Mouse (Mus musculus) thymus, postnatal 0 days (tissue): ENCODE data around the gene Rab2b. TPM values are rescaled to one million over a fixed set of nuclear protein-coding genes. Genes with fewer than 3 reads are reported as not detected.
A peak's percentile ranks its signal among the peaks of the same experiment; 100 is the strongest.
"Not testable (repeated sequence)": the region's sequence is repeated elsewhere in the genome, so short reads cannot be mapped to it uniquely, and the experiment has no call there.

Source experiments
- DNase-seq: peaks from one replicate; pipeline ENCODE4 v3.0.0-alpha.2; 2015; ENCODE audit warnings: low spot score
- polyA plus RNA-seq: library from polyadenylated mRNA; unstranded; fragments of >200 nt; fragmentation: Nextera tagmentation; extraction: Ambion mirVana; gene quantifications from 2 replicates; pipeline ENCODE4 v1.2.1, GENCODE M21; 2015

The Rab2b gene
- 10.9 and 13.2 TPM in 2 replicates for polyA plus RNA-seq

- peak; percentile 100 for DNase-seq
These were observed at the start of gene Rab2b, which contains the start of gene Tox4 for GRCm38 (mm10) chr14:52278932-52279746. Gene Rab2b (minus strand): TSS chr14:52279545. Gene Tox4 (plus strand): TSS chr14:52279146.

- no peak for DNase-seq
These were observed 48.8 kb upstream of the Rab2b start, which contains the start of gene Sall2 for GRCm38 (mm10) chr14:52327910-52328812. Gene Sall2 (minus strand): TSS chr14:52328762.

GRCm38 (mm10) chr14:52327375-52327901 is 48.1 kb upstream of the Rab2b start:
- no peak for DNase-seq

- DNase-seq: peak; percentile 17
These were observed 46.5 kb upstream of the Rab2b start for GRCm38 (mm10) chr14:52325890-52326289.

GRCm38 (mm10) chr14:52319361-52319760 is 40.0 kb upstream of the Rab2b start:
- no peak for DNase-seq

- DNase-seq: peak; percentile 43
These were observed 37.3 kb upstream of the Rab2b start for GRCm38 (mm10) chr14:52316441-52317225.

GRCm38 (mm10) chr14:52315792-52316440 is 36.6 kb upstream of the Rab2b start:
- peak; percentile 74 for DNase-seq

GRCm38 (mm10) chr14:52315283-52315780 is 36.0 kb upstream of the Rab2b start:
- no peak for DNase-seq

- DNase-seq: no peak
These were observed 35.4 kb upstream of the Rab2b start for GRCm38 (mm10) chr14:52314808-52315150.

GRCm38 (mm10) chr14:52313931-52314807 is 34.8 kb upstream of the Rab2b start:
- no peak for DNase-seq

- no peak for DNase-seq
These were observed 31.6 kb upstream of the Rab2b start for GRCm38 (mm10) chr14:52310906-52311305.

GRCm38 (mm10) chr14:52310343-52310742 is 31.0 kb upstream of the Rab2b start:
- DNase-seq: peak; percentile 18

- DNase-seq: no peak
These were observed 26.8 kb upstream of the Rab2b start for GRCm38 (mm10) chr14:52306100-52306499.

- peak; percentile 93 for DNase-seq
These were observed 25.4 kb upstream of the Rab2b start, which contains the start of gene Mettl3 for GRCm38 (mm10) chr14:52304644-52305271. Gene Mettl3 (minus strand): TSS chr14:52305128.

- DNase-seq: not testable (repeated sequence)
These were observed 24.2 kb upstream of the Rab2b start for GRCm38 (mm10) chr14:52303517-52303916.

GRCm38 (mm10) chr14:52295558-52296264 is 16.4 kb upstream of the Rab2b start:
- DNase-seq: peak; percentile 27

- DNase-seq: no peak
These were observed 4.8 kb upstream of the Rab2b start for GRCm38 (mm10) chr14:52284191-52284590.

GRCm38 (mm10) chr14:52283629-52284028 is 4.3 kb upstream of the Rab2b start:
- no peak for DNase-seq
